Mouse (Mus musculus) liver, adult 2 months (tissue): Measurements from ENCODE around the gene Rap1a.

Source experiments
- CTCF ChIP-seq: fragments of 200-500 bp; IDR thresholded peaks from 2 replicates; pipeline ENCODE4 v1.5.1; 2011; ENCODE audit warnings: low read depth, low read length, control low read depth
- POLR2A ChIP-seq: fragments of 200-500 bp; IDR thresholded peaks from 2 replicates; pipeline ENCODE4 v1.6.1; 2011; ENCODE audit warnings: low read length, control low read depth; ENCODE audit not compliant: insufficient read depth; ENCODE audit errors: extremely low read depth

GRCm38 (mm10) chr3:105831584-105831983 lies 30.4 kb upstream of the Rap1a start:
- TF ChIP-seq CTCF (no peak), POLR2A (no peak)
